Mouse (Mus musculus) cerebellum, postnatal 10 days (tissue): Measurements from ENCODE around the gene Rfc2.

Experiments used
- DNase-seq, 2 experiments: peaks; one replicate each; pipeline ENCODE4 v3.0.0; 2021; ENCODE audit warnings: mixed read lengths in 2 of 2

Gene Rfc2

DNA sequence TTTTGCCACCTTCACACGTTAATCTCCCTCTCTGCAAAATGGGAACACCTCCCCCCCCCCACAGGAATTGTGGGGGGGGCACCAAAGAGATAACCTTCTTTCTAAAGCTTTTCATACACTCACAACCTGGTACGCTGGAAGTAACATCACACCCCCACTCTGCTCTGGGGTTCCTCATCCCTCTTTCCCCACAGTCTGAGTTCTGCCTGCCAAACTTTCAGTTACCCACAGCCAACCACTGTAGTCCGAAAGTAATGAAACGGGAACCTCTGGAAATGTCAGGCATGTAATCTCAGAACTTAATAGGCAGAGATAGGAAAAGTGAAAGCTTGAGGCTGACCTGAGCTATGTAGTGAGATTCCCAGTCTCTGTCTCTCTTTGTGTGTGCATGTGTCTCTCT is 13.7 kb upstream of the Rfc2 start:
- DNase-seq, result no peak

DNA sequence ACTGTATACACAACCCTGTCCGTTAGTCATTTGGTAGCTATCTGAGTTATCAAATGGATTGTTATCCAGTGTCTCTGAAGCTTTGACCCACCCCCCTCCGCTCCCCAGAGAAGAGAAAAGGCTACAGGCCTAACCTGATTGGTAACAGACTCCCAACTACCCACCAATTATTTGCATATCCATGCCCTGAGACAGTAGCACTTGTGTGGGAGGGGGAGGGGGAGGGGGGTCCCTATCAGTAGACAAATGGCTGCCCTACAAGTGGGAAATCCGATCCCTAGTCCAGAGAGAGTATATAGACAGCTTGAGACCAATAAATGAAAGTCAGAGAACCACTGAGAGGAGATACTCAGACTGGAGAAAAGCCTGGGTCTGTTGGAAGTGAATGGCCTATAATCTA is 13.1 kb upstream of the Rfc2 start:
- DNase-seq, result no peak

DNA sequence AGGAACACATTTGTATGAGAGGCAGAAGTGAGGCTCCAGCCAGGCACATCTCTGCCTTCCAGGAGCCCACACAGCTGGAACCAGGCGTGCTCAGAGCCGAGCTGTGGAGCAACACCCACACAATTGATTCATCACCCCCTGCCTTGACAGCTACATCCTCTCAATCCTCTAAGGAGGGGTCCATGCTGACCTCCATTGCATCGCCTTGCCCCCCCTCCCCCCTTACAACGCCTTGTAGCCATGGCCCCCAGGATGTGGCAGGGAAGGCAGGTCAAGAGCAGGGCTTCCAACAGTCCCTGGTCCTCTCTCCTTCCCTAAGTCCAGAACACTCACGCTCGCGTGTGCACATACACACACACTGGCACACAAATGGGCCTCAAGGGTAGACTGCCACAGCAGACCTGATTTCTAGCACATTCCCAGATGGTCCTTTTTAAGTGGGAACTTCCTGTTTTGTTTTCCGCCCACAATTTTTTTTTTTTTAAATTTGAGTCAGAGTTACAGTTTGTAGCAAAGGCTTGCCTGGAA is 12.1 kb upstream of the Rfc2 start:
- no peak for DNase-seq

DNA sequence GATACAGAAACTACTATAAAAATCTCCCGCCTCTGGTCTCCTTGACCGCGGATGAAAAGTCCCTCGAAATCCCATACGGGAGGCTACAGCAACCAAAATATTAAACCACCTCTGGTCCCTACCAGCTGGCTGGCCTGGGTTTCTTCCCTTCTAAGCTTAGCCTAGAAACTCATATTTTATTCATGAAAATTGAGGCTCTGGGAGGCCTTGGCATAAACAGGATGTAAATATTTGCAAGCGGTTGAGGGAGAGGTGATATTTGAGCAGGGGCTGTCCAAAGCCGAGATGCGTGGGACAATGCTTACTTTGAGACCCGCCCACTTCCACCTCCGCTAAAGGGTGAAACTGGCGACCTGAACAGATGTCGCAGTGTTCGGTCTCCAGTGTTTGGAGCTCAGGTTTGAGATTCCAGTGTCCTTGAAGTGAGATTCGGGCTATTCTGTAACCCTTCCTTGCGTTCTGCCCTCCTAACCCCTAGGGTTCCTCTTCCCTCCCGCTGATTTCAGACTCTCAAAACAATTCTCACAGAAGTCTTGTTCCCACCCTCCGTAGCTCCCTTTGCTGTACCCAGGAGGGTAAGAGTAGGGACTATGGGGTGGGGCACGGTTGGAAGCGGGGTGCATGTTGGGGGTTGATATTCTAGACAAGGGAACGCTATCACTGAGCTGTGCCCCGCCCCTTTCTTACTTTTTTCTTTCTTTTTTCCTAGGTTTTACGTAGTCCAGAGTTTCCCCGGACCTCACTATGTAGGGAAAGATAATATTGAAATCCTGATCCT is 9.2 kb upstream of the Rfc2 start:
- peak; percentile 54 to 63 for DNase-seq

DNA sequence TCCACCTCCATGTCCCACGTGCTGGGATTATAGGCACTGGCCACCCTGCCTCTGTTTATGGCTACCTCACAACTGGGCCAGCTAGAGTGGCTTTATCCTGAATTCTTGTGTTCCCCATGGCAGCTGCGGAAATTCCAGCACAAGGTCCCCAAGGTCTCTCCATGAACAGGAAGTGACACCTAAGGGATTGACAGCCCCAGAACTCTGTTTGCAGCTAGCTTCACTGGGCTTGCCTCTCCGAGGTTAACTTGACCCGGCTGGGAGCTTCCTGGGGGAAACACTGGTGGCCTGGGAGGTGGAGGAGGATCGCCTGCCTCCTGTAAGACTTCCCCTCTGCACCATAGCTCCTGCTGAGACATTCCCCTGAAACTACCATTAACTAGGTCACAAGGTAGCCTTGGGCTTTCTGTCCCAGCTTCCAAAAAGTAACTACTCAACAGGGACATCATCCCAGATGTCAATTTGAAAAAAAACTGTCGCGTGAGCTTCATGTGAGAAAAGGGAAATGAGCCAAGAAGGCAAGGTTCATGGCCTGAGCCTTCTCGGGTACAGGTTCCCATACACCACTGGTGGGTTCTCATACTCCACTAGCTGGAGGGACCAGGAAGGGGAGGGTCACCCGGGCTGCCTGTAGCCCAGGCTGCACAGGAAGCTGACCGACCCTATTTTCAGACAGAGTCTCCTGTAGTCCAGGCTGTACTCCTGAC is 8.5 kb upstream of the Rfc2 start:
- no peak for DNase-seq

DNA sequence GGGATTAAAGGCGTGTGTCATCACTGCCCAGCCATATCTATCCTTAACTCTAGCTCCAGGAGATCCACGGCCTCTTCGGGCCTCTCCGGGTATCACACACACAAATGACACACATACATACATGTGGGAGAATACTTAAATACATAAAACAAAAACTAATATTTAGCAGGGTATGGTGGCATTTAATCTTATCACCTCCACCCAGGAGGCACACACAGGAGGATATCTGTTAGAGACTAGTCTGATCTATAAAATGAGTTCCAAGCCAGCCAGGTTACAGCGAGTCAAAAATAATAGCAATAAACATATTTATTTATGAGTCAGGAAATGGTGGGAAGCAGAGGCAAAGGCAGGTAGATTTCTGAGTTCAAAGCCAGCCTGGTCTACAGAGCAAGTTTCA is 5.3 kb upstream of the Rfc2 start:
- no peak for DNase-seq

DNA sequence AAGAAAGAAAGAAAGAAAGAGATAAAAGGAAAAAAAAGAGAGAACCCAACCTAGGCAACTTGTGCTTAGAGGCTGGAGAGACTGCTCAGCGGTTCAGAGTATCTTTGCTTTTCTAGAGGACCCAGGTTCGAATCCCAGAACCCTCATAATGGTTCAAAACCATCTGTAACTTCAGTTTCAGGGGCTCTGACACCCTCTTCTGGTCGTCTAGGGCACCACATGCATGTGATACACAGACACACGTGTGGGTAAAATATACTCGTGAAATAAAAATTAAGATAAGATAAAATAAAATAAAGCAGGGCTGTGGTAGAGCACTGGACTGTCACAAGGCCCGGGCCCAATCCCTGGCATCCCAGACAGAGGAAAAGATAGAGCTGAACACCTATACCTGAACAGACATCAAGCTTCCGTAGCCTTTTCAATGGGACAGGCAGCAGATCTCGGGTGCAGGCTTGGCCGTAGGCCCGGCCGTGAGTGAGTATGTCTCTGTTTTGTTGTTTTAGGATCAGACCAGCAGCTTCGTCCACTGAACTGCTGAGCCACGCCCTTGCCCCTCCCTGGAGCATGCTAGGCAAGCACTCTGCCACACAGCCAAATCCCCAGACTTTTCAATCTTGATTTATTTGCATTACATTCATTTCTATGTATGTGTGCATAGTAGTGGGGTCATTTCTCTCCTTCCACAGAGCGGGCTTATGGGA is 4.5 kb upstream of the Rfc2 start:
- DNase-seq, result no peak

DNA sequence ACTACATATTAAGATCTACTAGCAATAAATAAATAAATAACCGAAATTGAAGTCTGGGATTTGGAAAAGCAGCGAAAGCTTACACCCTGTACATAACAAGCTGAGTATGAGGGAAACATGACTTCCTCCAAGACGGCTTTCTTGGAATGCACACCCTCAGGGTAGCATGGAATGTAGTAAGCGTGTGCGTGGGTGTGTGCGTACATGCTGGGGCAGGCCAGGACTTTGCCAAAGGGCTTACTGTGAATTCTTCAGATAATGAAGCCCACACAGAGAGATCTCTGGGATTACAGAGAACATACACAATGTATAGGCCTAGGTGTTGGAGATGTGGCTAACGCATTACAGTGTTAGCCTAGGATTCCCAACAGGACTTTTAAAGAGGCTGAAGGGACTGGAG is 3.6 kb upstream of the Rfc2 start:
- no peak for DNase-seq

DNA sequence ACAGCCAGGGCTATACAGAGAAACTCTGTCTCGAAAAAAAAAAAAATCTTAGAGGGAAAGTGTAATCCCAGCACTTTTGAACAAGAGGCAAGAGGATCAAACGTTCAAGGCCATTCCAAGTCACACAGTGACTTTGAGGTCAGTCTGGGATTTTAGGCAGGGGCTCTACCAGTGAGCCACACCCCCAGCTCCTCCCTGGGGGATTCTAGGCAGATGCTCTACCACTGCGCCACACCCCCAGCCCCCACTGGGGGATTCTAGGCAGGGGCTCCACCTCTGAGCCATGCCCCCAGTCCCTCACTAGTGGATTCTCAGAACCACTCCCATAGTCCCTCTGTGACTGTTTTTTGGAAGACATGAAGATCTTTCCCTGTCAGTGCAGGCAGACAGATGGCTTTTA is 2.0 kb upstream of the Rfc2 start:
- DNase-seq, result no peak

DNA sequence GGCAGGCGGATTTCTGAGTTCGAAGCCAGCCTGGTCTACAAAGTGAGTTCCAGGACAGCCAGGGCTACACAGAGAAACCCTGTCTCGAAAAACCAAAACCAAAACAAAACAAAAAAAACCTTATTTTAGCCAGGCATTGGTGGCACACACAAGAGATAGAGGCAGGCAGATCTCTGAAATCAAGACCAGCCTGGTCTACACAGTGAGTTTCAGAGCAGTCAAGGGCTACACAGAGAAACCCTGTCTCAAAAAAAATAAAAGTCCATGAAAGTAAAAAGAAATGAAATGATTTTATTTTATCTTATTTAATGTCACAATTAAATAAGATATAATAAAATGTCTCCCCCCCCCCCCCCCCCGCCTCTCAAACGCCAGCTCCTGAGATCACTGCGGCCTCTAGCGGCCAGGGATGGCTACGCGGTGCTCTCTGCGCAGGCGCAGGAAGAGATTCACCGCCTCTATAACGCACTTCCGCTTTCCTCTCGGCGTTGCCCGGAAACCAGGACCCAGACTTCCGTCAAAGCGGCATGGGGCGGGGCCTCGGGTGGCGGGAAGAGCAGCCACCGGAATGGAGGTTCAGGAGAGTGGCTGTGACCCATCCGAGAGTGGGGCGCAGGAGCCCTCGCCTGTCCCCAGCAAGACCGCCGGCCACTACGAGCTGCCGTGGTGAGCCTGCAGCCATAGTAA is 1.2 kb downstream of the Rfc2 start:
- DNase-seq, result peak; percentile 98

DNA sequence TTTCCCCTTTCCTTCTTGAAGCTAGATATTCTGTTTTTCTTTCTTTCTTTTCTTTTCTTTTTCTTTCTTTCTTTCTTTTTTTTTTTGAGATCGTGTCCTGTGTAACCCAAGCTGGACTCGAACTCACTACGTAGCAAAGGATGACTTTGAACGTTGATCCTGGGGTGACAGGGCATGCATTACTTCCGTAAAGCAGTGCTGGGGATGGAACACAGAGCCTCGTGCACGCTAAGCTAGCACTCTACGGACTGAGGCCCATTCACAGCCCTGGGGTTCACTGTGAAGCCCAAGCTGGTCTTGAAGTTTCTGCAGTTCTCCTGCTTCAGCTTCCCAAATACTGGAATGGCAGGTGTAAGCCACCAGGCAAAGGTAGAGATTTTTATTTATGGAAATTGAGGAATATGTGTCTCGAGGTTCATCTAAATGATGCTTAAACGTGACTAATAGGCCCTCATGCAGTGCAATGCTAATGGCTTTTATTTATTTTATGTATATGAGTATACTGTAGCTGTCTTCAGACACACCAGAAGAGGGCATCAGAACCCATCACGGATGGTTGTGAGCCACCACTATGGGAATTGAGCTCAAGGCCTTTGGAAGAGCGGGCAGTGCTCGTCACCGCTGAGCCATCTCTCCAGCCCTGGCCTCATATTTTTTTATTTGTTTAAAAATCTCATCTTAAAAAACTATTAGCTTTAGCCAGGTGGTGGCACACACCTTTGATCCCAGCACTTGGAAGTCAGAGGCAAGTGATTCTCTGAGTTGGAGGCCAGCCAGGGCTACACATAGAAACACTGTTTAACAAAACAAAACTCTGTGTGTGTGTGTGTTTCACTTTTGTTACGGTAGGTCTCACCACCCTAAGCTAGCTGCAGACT is 2.1 kb downstream of the Rfc2 start:
- no peak for DNase-seq

DNA sequence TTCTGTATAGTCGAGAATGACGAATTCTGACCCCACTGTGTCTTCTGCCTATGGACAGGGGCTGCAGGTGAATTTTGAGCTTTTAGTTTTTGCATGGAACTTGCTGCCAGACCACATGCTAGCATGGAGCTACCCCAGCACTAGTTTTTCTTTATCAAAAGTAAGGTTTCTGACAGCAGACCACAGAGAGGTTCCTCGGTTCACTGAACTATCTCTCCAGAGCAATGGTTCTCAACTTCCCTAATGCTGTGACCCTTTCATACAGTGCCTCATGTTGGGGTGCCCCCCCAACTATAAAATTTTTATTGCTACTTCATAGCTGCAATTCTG is 2.7 kb downstream of the Rfc2 start:
- no peak for DNase-seq

DNA sequence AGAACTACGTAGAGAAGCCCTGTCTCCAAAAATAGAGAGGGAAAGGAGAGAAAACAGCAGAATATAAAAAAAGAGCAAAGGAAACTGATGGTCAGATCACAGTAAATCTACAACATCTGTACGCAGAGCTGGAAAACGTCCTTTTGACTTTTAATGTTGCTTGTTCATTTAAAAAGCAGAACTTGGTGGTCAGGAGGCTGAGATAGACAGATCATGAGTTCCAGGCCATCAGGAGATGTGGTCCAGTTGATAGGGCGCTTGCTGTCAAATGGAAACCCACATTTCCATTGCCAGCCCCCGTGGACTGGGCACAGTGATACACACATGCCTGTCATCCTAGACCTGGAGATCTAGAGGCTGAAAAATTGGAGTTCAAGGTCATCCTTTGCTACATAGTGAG is 3.6 kb downstream of the Rfc2 start:
- no peak for DNase-seq

DNA sequence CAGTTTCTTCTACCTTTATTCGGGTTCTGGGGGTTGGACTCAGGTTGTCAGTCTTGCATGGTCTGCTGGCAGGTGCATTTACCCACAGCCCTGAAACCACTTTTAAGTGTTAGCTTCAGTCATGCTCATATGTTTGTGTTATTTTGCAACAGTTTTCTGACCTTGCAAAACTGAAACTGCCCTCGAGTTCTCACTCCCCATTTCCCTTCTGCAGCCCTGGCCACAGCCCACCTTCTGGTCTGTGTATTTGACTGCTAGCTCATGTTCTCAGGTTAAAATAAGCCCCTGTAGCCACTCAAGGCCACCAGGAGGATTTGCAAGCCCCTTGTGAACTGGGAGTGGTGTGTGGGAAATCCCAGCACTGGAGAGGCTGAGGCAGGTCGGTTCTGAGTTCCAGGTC is 8.7 kb downstream of the Rfc2 start:
- no peak for DNase-seq

DNA sequence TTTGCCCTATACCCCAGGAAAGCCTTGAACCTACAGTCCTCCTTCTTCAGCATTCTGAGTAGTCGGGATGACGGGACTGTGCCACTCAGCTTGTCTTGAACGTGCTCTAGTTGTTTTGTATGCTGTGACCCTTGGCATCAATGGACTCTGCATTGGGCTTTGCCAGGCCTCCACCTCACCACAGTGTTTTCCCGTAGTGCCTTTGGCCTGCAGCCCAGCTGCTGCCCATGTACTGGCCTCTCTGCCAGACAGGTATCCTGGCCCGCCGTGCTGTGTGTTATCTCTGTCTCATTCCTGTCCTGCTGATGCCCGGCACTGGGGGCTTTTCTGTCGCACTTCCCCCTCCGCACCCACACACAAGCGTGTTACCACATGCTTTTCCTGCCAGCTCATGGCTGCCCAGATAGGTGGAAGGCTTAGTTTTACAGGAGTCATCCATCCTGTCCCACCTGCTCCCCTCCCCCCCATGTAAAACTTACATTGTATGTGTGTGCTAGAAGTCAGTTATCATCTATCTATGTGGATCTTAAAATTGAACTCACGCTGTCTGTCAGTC is 10.9 kb downstream of the Rfc2 start:
- peak; percentile 72 to 79 for DNase-seq

DNA sequence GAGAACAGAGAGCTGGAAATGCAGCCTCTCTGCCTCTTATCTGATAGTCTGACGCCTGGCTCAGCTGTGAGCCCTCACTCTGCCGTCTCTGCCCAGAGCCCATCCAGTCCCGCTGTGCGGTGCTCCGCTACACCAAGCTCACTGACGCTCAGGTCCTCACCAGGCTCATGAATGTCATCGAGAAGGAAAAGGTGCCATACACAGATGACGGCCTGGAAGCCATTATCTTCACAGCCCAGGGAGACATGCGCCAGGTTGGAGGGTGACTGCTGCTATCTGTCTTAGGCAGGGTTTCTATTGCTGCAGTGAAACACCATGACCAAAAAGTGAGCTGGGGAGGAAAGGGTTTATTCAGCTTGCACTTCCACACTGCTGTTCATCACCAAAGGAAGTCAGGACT is 11.9 kb downstream of the Rfc2 start:
- no peak for DNase-seq

DNA sequence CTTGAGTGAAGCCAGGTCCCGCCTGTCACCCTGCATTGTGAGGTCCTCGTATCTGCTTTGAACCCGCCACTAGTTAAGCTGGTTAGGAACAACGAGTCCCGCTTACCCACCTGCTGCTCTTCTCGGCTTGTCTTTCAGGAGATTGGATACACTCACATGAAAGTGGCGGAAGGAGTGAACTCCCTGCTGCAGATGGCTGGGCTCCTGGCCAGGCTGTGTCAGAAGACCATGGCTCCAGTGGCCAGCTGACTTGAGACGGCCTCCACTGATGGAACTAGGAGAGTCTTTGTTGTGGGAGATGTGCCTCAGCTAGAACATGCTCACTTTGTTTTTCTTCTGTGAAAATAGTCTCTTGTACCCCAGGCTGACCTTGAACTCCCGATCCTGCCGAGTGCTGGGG is 16.5 kb downstream of the Rfc2 start:
- DNase-seq, result peak; percentile 69 to 81

DNA sequence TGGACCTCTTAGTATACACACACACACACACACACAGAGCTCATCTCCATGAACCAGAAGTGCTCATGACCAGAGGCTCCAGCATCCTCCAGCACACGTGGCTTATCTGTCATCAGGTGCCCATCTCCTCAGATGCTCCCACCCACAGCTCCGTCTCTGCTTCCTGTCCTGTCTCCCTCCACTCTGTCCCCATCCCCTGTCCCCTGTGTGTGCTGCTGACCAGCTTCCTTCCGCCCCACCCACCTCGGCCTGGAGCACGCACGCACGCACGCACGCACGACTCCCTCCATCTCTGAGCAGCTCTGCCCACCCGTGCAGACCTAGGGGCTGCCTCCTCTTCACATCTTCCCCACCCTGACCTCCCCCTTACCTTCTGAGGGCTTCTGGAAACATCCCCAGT is 23.2 kb downstream of the Rfc2 start:
- DNase-seq, result no peak

DNA sequence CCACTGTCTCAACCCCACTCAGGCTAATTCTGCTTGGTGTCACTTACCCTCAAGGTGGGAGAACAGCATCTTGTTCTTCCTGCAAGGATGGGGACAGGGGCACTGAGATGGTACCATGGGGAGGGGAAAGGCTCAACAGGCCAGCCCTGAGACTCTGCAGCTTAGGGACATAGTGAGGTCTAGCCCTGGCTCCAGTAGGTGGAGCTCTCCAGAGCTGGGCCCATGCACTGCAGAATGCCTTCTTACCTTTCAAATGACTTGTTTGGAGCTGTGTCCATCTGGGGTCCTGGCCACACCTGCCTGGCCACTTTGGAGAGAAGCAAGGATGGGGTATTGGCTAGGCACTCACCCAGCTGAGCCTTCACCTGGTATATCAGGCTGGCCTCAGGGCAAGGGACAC is 25.1 kb downstream of the Rfc2 start:
- DNase-seq, result no peak

DNA sequence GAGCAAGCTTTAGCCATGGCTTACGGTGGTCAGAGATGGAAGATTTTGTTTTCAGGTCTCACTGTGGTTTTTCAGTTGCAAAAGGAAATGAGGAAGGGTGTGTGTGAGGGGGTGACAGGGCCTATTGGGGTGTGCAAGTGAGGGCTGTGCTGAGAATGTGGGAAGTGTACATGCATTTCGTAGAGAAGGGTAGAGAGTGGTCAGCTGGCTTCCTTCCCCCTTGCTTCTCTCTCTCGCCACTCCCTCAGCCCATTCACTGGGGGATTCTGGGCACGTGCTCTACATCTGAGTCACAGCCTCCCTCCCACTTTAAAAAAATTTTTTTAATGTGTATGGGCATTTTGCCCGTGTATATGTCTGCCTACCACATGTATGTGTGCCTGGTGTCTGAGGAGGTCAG is 26.0 kb downstream of the Rfc2 start:
- DNase-seq, result no peak

DNA sequence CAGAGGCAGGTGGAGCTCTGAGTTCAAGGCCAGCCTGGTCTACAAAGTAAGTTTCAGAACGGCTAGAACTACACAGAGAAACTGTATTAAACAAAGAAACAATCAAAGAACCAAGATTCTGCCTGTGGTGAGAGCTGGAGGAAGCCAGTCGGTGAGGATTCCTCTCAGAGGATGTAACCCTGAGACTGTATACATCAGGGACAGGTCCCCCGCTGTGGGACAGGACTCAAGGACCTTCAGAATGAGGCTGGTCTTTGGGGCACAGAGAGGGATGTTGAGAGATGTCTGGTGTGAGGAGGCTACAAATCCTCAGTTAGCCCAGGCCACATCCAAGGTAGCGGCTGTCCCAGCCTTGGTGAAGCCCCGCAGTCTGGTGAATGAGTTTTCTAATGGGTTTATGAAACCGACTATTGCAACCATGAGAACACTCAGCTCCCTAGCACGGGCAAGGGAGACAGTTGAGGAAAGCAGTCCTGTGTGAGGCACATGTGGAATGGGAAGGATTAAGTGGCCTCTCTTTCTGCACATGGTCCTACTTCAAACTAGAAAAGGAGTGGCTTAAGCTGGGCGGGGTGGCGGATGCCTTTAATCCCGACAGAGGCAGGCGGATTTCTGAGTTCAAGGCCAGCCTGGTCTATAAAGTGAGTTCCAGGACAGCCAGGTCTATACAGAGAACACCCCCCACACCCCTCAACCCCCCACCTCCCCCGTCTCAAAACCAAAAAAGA is 28.9 kb downstream of the Rfc2 start:
- no peak for DNase-seq
